Mouse (Mus musculus) ES-Bruce4 (cell line): ENCODE measurements around the gene Cbfb. TPM values are rescaled to one million over a fixed set of nuclear protein-coding genes. Genes with fewer than 3 reads are reported as not detected.

ENCODE experiments used
- H3K27ac ChIP-seq: 2 replicates; pipeline ENCODE4 v1.5.1; 2012; ENCODE audit warnings: low read length, inconsistent platforms; ENCODE audit not compliant: insufficient read depth
- H3K27me3 ChIP-seq: 2 replicates; pipeline ENCODE4 v1.6.1; 2012; ENCODE audit warnings: mild to moderate bottlenecking, low read length, inconsistent platforms; ENCODE audit not compliant: control insufficient read depth, poor library complexity, insufficient read depth, severe bottlenecking
- H3K36me3 ChIP-seq: 2 replicates; pipeline ENCODE4 v1.6.1; 2012; ENCODE audit warnings: inconsistent platforms, mild to moderate bottlenecking, low read length, moderate library complexity; ENCODE audit not compliant: control insufficient read depth, poor library complexity, insufficient read depth, severe bottlenecking
- H3K4me1 ChIP-seq: one replicate; pipeline ENCODE4 v1.8.1; 2011; ENCODE audit warnings: low read length; ENCODE audit not compliant: control insufficient read depth, insufficient read depth
- H3K4me3 ChIP-seq: 2 replicates; pipeline ENCODE4 v1.5.1; 2011; ENCODE audit warnings: low read depth, mild to moderate bottlenecking, low read length
- H3K9ac ChIP-seq: 2 replicates; pipeline ENCODE4 v1.6.1; 2012; ENCODE audit warnings: low read depth, mild to moderate bottlenecking, inconsistent platforms; ENCODE audit not compliant: poor library complexity, severe bottlenecking
- H3K9me3 ChIP-seq: replicated peaks from 2 replicates; pipeline ENCODE4 v1.6.1; 2012; ENCODE audit warnings: mild to moderate bottlenecking, low read length, inconsistent platforms; ENCODE audit not compliant: control insufficient read depth, poor library complexity, insufficient read depth, severe bottlenecking
- CTCF ChIP-seq: IDR thresholded peaks from one replicate; pipeline ENCODE4 v1.8.1; 2011; ENCODE audit warnings: low read depth, low read length
- EP300 ChIP-seq: IDR thresholded peaks from 2 replicates; pipeline ENCODE4 v1.6.1; 2011; ENCODE audit warnings: low read depth, low read length; ENCODE audit not compliant: insufficient read depth
- POLR2A ChIP-seq: IDR thresholded peaks from one replicate; pipeline ENCODE4 v1.8.1; 2011; ENCODE audit warnings: low read length; ENCODE audit not compliant: insufficient read depth
- polyA plus RNA-seq: library from polyadenylated mRNA; stranded (reverse); fragments of >200 nt; gene quantifications from 2 replicates; pipeline ENCODE4 v1.2.4, GENCODE M21; 2011; ENCODE audit warnings: low read depth; ENCODE audit not compliant: missing spikeins, insufficient read depth, insufficient read length

Gene Cbfb
- polyA plus RNA-seq, 1 experiment, result 85.5 TPM

DNA sequence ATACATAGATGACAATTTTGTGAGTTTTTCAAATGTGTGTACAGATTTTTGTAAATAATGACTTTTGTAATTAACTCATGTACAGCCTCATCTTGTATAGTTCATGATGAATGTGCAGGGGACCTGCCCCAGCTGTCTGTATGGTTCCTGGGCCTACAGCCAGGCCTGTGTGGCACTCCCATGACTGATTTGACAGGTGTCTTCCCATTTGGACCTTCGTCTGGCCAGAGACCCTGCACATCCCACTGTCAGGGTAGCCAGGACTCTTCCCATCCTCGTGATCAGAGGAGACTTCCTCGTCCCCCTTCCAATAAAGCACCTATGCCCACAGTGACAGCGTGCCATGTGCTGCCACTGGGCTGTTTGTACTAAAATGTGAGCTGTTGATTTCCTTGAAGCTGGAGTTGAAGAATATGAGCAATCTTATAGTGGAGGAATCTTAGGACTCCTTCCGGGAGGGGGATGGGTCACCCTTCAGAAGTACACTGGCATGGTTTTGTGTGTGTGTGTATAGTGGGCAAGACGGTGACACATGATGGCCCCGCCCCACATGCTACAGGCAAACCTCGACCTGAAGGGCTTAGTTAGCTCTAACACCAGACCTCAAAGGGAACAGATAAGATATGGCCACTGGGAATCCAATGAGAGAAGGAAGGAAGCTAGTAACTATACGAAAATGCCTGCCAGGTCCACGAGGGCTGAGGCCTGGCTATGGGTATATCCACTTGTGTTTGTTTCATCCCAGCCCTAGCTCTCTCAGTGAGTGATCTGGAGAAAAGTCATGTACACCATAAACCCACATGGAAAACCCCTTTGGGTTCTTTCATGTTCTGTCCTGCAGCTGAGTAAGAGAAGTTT is 82.4 kb downstream of the Cbfb start:
- no peak overlapping the region for H3K27ac ChIP-seq
- no peaks in the 10 kb centered on the region for H3K4me1 ChIP-seq
- H3K9ac ChIP-seq, result no peak overlapping the region
- H3K4me3 ChIP-seq, result no peak overlapping the region
- no peaks in the 10 kb centered on the region for H3K9me3 ChIP-seq
- no peaks in the 10 kb centered on the region for H3K27me3 ChIP-seq
- TF ChIP-seq CTCF (no peak), EP300 (no peak), POLR2A (no peak)
- peaks cover 41% of the 10 kb centered on the region for H3K36me3 ChIP-seq

GRCm38 (mm10) chr8:105253766-105254151 is 83.3 kb downstream of the Cbfb start:
- Histone ChIP-seq H3K9me3 (no peaks in the 10 kb centered on the region), H3K4me1 (no peaks in the 10 kb centered on the region), H3K27me3 (no peaks in the 10 kb centered on the region), H3K9ac (peak overlapping the region; percentile 16; the same call in 1 of the 2 replicates), H3K4me3 (no peak overlapping the region), H3K27ac (no peak overlapping the region), H3K36me3 (peaks cover 33% of the 10 kb centered on the region)
- TF ChIP-seq CTCF, result no peak
- no peak for TF ChIP-seq POLR2A
- TF ChIP-seq EP300, result no peak

DNA sequence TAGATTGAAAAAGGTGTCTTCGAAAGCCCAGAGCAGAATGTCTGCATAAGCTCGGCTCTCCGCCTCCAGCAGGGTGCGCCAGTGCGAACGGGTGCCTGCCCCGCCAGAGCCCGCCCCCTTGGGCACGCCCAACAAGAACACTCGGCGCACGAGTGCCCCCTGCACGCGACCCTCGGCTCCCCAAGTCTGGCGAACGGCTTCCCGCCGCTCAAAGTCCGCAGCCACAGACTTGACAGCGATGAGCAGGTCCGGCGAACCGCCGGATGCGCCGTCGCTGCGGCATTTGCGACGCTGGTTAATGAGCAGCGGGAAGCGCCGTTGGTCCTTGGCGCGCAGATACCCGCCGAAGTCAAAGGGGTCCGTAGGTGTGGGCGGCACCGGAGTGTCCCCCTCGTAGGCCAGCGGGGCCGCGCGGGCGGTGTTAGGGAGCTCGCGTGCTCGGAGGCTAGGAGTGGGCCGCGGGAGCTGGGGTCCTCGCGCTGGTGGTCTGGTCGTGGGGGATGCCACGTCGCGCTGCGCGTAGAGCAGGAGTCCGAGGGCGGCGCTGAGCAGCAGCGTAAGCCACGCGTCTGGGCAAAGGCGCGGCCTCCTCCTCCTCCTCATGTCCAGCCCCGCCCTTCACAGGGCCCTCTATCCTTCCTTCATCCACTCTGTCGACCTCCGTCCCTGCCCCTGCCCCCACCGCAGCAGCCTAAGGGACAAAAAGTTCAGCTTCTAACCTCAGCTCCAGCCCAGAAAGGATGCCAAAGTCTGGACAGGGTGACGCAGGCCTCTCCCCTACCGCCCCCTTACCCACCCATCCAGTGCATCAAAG is 83.9 kb downstream of the Cbfb start:
- no peak overlapping the region for H3K27ac ChIP-seq

GRCm38 (mm10) chr8:105254966-105255350 is 84.5 kb downstream of the Cbfb start, which contains the start of gene B3gnt9:
Gene B3gnt9 (minus strand): TSS chr8:105255153.
- peak within 1 kb of the TSS; percentile 56 for H3K4me3 ChIP-seq
- peak within 1 kb of the TSS; percentile 59 for H3K9ac ChIP-seq
- H3K27me3 ChIP-seq, result no peaks in the 10 kb centered on the region
- no peaks in the 10 kb centered on the region for H3K4me1 ChIP-seq
- TF ChIP-seq CTCF (no peak), EP300 (no peak), POLR2A (no peak)
- no peak within 1 kb of the TSS for H3K27ac ChIP-seq
- peaks cover 23% of the 10 kb centered on the region for H3K36me3 ChIP-seq
- no peaks in the 10 kb centered on the region for H3K9me3 ChIP-seq

More for the DNA sequence above, 83.9 kb downstream of the Cbfb start:
- peak overlapping the region; percentile 59 for H3K9ac ChIP-seq
- peaks cover 27% of the 10 kb centered on the region for H3K36me3 ChIP-seq
- H3K9me3 ChIP-seq, result no peaks in the 10 kb centered on the region
- no peaks in the 10 kb centered on the region for H3K4me1 ChIP-seq
- H3K4me3 ChIP-seq, result peak overlapping the region; percentile 56
- TF ChIP-seq EP300, result 0 out of 2 replicates have a peak, but pooled peaks have one; percentile 25
- peak; percentile 90 for TF ChIP-seq CTCF
- TF ChIP-seq POLR2A, result no peak
- H3K27me3 ChIP-seq, result no peaks in the 10 kb centered on the region

DNA sequence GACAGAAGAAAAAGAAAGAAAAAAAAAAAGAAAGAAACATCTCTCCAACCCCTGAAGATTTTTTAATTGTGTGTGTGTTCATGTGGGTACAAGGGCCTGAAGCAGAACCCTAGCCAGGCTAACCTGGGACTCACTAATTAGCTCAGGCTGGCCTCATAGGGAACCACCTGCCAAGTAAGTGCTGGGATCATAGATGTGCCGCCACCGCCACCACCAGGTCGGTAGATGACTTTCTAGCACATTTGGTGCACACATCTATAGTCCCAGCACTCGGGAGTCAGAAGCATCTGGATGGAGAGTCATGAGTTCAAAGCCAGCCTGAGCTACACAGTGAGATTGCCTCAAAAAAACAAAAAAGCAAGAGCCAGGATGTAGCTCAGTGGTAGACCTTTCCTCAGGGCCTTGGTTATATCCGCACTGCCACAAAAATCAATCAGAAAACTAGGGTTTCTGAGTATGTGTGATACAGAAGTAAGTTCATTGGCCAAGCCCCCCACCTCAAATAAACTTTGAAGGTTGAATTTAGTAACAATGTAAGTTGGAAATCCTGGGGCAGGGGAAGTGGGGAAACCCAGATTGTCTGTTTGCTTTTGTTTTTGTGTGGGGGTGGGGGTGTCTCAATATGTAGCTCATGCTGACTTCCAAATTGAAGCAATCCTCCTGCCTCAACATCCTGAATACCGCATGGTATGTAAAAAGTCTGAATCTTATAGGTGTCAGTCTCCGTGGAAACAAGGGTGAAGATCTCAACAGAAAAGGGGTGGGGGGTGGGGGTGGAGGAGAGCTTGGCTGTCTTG is 87.0 kb downstream of the Cbfb start:
- no peaks in the 10 kb centered on the region for H3K4me1 ChIP-seq
- H3K27me3 ChIP-seq, result no peaks in the 10 kb centered on the region
- H3K27ac ChIP-seq, result no peak overlapping the region
- H3K36me3 ChIP-seq, result peaks cover 4% of the 10 kb centered on the region; the same call in 1 of the 2 replicates
- no peaks in the 10 kb centered on the region for H3K9me3 ChIP-seq
- H3K9ac ChIP-seq, result no peak overlapping the region
- no peak overlapping the region for H3K4me3 ChIP-seq
- no peak for TF ChIP-seq POLR2A
- peak; percentile 46 for TF ChIP-seq CTCF
- TF ChIP-seq EP300, result no peak
